Mouse (Mus musculus): ENCODE data around the gene Sept9.

Gene Sept9

GRCm38 (mm10) chr11:117345022-117345765 lies 145.7 kb downstream of the Sept9 start:
- no peak for DNase-seq (ENCODE audit: low spot score in 2 of 2)

DNA sequence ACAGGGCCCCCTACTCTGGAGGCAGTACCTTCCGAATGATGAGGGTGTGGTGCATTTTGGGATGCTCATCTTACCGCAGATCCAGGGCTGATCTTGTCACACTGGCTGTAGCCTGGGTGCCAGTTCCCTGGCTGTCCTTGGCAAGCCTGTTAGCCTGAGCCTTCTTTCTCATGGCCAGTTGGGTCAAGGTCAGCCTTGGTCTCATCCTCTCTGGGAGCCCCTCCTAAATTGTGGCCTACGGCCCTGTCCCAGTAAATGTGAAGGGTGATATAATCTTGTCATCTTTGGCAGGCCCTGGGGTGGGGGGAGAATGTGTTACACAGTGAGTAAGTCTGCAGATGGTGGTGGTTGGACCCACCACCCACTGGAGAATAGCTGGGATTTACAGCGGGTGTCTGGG lies 147.8 kb downstream of the Sept9 start:
- DNase-seq (ENCODE audit: low spot score in 2 of 2): no peak

- DNase-seq (ENCODE audit: low spot score in 2 of 2): no peak
These were observed 149.1 kb downstream of the Sept9 start for GRCm38 (mm10) chr11:117348429-117349103.

- DNase-seq (ENCODE audit: low spot score in 2 of 2): no peak
These were observed 150.2 kb downstream of the Sept9 start for GRCm38 (mm10) chr11:117349429-117350363.

DNA sequence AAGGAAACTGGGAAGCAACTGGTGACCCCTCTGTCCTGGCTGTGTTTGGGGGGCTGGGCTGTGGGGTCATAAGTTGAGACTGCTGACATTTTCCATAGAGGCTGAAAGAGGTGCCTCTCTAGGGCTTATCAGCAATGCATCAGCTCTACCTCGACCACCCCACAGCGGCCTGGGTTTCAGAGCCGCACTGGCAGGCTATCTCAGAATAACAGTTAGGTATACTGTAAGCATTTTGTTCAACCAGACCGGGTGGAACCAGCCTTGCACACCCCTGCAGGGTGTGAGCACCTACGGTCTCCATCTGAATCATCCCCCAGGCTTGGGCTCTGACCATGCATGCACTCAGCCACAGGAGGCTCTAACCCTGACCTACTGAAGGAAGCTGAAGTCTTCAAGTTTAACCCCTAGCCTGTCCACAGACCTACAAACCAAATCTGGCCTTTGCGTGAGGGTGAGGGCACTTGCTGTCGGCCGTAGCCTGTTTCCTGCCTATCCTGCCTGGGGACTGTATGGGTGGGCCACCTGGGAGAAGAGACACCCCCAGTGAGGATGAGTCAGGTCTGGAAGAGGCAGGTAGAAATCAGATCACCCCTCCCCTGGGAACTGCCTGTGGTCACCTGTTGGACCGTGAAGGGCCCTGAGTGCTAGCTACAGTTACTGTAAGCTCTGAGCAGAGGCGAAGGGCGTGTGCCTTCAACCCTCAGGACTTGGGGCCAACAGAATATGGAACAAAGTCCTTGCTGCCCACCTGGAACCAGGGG lies 151.2 kb downstream of the Sept9 start:
- no peak for DNase-seq (ENCODE audit: low spot score in 2 of 2)

GRCm38 (mm10) chr11:117353126-117353525 lies 153.7 kb downstream of the Sept9 start:
- no peak for DNase-seq (ENCODE audit: low spot score in 2 of 2)

- DNase-seq (ENCODE audit: low spot score in 2 of 2): no peak
These were observed 154.6 kb downstream of the Sept9 start for GRCm38 (mm10) chr11:117354107-117354506.

- DNase-seq (ENCODE audit: low spot score in 2 of 2): no peak
These were observed 157.5 kb downstream of the Sept9 start for GRCm38 (mm10) chr11:117356937-117357336.

- peak; percentile 81 to 89 for DNase-seq (ENCODE audit: low spot score in 2 of 2)
These were observed 158.6 kb downstream of the Sept9 start for GRCm38 (mm10) chr11:117357916-117358639.

- DNase-seq (ENCODE audit: low spot score in 2 of 2): no peak
These were observed 159.7 kb downstream of the Sept9 start for GRCm38 (mm10) chr11:117359161-117359560.

DNA sequence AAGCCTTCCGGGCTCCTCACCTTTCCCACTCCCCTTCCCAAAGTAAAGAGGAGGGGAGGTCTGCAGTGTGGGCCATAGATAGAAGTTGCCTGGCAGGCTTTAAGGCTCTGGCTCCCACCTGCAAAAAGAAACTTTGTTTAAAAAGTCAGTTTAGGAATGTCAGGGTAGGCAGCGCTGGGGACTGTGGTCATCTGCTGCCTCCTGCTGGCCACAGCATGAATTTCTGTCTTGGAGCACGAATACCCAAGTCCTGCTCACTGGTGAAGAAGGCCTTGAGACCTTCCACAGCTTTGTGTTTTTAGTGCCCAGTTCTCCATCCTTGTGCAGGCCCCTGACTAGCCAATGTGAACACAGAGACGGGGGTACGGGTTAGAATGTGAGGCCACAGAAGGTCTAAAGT lies 160.4 kb downstream of the Sept9 start:
- DNase-seq (ENCODE audit: low spot score in 2 of 2): peak; percentile 53 to 72

DNA sequence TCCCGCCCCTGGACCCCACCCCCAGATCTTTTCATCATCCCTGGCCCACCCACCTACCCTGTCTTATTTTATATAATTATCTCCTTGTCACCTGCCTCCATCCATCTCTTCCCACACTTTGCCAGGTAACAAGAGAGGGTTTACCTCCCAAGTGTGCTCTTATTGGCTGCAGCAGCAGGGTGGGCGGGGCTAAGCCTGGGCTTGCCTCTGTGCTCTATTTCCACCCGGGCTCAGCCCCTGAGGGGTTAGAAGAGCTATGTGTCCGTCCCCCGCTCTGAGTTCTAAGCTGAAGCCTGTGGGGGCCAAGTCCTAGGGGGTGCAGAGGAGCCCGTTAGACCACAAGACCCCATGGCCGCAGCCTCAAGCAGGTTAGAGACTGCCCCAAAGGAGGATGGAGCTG lies 161.1 kb downstream of the Sept9 start:
- no peak for DNase-seq (ENCODE audit: low spot score in 2 of 2)

- DNase-seq (ENCODE audit: low spot score in 2 of 2): no peak
These were observed 162.8 kb downstream of the Sept9 start for GRCm38 (mm10) chr11:117362307-117362706.

DNA sequence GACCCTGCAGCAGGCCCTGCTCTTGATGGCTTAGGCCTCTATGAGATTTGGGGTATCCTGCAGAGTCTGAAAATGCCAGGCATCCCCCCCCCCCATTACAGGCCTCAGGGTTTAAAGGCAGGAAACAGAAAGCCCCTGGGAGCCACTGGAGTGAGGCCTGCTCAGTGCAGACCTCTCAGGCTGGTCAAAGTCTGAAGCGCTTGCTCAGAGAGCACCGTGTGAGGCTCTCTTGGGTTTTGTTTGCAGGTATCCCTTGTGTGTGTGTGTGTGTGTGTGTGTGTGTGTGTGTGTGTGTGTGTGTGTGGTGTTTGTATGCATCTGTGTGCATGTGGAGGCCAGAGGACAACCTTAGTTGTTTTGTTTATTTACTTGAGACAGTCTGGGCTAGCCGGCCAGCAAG lies 164.5 kb downstream of the Sept9 start:
- DNase-seq (ENCODE audit: low spot score in 2 of 2): no peak

DNA sequence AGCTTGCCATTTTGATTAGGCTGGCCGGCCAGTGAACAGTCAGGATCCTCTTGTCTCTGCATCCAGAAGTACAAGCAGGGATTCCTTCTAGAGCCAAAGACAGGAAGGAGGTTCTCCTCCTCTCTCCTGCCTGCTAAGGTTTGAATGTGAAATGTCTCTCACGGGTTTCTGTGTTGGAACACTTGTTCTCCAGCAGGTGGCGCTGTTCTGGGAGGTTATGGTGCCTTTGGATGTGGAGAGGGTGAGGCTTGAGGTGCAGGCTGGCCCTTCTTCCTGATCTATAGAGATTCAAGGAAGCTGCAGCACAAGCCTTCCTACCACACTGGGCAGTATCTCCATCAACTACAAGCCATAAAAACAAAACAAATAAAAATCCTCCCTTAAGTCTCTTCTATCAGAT lies 167.0 kb downstream of the Sept9 start:
- no peak for DNase-seq (ENCODE audit: low spot score in 2 of 2)

GRCm38 (mm10) chr11:117366861-117367357 lies 167.4 kb downstream of the Sept9 start:
- no peak for DNase-seq (ENCODE audit: low spot score in 2 of 2)

- no peak for DNase-seq (ENCODE audit: low spot score in 2 of 2)
These were observed 168.5 kb downstream of the Sept9 start for GRCm38 (mm10) chr11:117367937-117368336.

DNA sequence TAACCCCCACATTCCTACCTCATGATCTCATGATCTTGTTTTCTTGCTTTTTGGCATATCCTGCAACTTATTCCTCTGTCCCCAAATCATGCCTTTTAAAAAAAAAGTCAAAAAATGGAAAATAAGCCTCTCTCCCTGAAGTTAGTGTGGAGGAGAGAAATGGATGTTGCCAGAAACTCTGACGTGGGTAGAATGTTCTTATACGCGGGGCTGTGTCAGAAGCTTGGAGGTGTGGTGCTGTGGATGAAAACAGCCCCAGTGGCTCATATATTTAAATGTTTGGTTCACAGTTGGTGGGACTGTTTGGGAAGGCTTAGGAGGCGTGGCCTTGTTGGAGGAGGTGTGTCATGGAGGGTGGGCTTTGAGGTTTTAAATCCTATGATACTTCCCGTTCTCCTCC lies 169.9 kb downstream of the Sept9 start:
- DNase-seq (ENCODE audit: low spot score in 2 of 2): no peak

DNA sequence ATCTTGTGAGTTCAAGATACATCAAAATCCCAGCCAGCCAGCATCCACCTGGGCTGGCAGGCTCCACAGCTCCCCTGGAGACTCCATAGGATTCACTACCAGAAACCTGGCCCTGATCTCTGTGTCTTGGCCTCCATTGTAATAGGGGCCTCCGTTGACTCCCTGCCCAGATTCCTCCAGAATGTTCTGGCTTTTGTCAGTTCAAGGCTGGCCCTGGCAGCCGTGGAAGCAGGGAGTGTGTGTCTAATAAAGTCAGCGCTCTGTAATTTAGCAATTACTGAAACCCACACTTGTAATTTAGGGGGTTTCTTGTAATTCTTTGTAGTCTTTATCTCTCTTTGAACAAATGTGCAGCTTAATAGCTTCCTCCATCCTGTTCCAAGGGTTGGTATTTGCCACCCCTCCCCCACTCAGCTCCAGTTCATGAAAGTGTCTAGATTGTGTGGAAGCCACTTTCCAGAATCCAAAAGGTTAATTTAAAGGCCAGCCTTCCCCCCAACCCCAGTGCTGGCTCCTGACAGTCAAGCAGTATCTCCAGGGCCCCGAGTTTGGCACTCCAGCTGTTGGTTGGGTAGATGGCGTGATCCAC lies 170.9 kb downstream of the Sept9 start:
- DNase-seq (ENCODE audit: low spot score in 2 of 2): no peak

GRCm38 (mm10) chr11:117372537-117372936 lies 173.1 kb downstream of the Sept9 start:
- DNase-seq (ENCODE audit: low spot score in 2 of 2): no peak

Data from spleen, postnatal 14 days (tissue).